Mouse (Mus musculus): ENCODE measurements at regions not wholly inside any gene's neighbourhood (a gene's known extent, or its start where the extent isn't known, plus 50 kb on each side); places are given as distances from the start of the nearest gene placed in this dataset.
A peak's percentile ranks its signal among the peaks of the same experiment; 100 is the strongest.
"Not testable (repeated sequence)": the region's sequence is repeated elsewhere in the genome, so short reads cannot be mapped to it uniquely, and the experiment has no call there.

GRCm38 (mm10) chr7:116681268-116681667, 177.1 kb downstream of the Nucb2 start:
- ATAC-seq = no peak

GRCm38 (mm10) chr7:116700409-116700808, 196.2 kb downstream of the Nucb2 start:
- ATAC-seq = no peak

- ATAC-seq = no peak
Measured at GRCm38 (mm10) chr7:116701466-116702342, 197.5 kb downstream of the Nucb2 start.

GRCm38 (mm10) chr7:116702596-116702995, 198.4 kb downstream of the Nucb2 start:
- no peak for ATAC-seq

- no peak for ATAC-seq
Measured at GRCm38 (mm10) chr7:116711541-116711940, 207.4 kb downstream of the Nucb2 start.

DNA sequence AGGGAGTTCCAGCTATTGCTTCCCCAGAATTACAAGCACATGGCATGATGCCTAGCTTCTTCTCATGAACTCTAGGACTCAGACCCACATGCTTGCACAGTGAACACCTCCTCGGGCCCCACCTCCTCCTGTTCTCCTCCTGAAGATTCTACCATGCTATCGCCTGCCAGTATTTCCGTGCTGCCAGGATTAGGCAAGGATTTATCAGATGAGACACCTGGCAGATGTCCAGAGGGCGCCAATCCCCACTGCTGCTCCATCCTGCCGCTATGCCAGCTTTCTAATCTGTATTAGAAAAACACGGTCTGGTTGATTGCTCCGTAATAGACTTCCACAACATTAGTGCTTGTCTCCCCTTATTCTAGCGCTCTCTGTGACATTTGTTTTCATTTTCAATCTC, 209.0 kb downstream of the Nucb2 start:
- no peak for ATAC-seq

GRCm38 (mm10) chr7:116715234-116716046, 211.3 kb downstream of the Nucb2 start:
- peak; percentile 80 for ATAC-seq

DNA sequence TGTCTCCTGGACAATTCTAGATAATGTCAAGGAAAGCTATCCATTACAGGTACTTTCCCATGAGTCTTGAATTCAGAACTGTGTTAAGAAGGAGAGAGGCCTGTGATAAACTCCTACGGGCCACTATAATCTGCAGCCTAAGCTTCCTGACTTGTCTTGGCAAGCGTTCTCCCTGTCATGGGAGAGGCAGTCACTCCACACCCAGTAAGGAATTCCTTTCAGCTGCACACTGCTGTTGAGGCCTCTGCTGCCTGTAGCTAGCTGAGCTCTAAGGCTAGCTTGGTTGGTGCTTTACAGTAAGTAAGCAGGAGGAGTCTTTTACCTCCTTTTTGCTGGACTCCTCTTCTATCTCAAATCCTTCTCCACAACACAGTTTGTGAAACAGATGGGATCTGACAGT, 224.2 kb downstream of the Nucb2 start:
- ATAC-seq = no peak

DNA sequence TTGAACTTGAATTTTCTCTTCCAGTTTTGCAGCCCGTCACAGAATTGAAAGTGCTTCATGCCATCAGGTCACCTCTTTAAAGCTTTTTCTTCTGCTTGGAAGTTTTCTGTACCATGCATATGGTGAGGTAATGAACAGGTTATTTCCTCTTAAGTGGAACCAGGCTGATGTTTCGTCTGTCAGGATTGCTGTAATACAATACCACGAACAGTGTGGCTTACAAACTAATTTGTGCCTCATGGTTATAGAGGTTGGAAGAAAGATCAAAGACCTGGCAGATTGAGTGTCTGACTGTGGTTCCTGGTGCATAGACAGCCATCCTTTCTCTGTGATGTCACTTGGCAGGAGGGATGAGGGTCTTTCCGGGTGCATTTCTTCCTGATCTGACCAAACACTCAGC, 225.6 kb downstream of the Nucb2 start:
- ATAC-seq = no peak

DNA sequence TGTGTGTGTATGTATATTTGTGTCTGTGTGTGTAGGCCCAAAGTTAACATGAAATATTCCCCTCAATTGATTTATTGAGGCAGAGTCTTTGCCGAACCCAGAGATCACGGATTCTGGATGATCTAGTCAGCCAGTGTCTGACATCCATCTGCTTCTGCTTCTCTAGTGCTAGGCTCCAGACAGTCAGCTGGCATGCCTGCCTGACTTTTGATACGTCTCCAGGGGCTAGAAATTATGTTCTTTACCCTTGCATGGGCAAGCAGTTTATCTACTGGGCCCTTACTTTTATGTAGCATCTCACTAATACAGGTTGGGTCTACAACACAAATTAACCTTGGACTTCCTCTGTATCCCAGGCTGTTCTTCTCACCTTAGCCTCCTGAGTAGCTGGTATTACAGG, 231.5 kb downstream of the Nucb2 start:
- ATAC-seq = no peak

DNA sequence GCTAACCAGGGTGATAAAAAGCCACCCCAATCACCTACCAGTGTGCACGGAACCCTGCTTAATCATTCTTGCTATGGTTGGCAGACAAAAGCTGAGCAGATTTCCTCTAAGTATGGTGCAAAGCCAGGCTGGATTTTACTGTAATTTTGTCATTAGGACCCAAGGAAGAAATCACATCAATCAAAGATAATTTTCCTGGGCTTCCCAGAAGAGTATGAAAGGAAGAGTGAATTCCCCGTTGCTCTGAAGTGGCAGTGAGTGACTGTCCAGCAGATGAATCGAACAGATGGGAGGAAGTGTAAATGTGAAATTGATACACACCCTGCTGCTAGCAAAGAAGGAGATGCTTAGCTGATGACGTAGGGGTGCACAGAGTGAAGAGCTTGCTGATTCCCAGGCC, 232.2 kb downstream of the Nucb2 start:
- ATAC-seq = no peak

DNA sequence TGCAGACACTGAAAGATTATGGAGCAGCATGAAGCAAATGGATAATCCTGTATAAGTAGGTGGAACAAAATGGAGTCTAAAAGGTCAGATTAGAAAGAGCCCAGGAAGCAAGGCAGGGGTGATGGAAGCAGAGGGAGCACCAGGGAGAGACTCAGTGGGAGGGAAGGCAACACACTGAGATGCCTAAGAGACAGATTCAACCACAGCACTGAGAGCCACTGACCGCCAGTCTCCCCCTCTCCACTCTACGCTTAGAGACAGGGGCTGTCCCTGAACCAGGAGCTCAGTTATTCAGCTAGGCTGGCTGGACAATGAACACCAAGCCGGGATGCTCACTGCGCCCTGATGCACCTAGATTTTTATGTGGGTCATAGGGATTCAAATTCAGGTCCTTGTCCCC, 233.8 kb downstream of the Nucb2 start:
- no peak for ATAC-seq

GRCm38 (mm10) chr7:116754556-116754955, 250.4 kb downstream of the Nucb2 start:
- ATAC-seq = no peak

DNA sequence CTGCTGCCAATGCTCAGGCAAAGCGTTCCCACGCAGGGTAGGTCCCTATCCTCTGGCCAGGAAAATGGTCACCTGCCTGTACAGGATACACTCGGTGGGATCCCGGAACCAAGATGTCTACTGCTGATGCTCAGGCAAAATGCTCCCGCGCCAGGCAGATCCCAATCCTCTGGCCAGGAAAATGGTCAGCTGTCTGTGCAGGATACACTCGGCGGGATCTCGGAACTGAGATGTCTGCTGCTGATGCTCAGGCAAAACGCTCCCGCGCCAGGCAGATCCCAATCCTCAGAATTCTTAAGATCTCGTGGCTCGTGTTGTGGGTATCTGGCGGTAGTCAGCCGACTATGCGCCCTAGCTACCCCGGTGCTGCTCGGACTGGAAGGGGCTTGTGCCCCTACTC, 288.0 kb downstream of the Nucb2 start:
- ATAC-seq = not testable (repeated sequence)

GRCm38 (mm10) chr7:116808475-116808874, 304.3 kb downstream of the Nucb2 start:
- no peak for ATAC-seq

DNA sequence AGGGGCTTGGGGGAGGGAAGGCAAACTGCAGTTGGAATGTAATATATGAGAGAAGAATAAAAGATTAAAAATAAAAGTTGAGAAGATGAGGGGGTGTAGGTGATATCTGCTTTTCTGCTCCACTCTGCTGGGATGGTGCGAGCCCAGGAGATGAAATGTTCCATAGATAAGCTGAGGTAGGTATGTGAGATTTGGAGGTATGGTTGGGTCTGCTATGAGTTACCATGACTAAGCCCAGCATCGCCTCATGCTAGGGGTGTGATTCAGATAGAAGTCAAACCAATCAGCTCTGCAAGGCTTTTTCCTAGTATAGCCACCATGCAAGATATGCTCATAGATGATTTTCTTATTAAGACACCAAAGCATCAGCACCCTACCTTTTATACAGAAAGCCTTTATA, 312.3 kb downstream of the Nucb2 start:
- ATAC-seq = no peak

- ATAC-seq = no peak
Measured at GRCm38 (mm10) chr7:116817991-116818390, 313.8 kb downstream of the Nucb2 start.

DNA sequence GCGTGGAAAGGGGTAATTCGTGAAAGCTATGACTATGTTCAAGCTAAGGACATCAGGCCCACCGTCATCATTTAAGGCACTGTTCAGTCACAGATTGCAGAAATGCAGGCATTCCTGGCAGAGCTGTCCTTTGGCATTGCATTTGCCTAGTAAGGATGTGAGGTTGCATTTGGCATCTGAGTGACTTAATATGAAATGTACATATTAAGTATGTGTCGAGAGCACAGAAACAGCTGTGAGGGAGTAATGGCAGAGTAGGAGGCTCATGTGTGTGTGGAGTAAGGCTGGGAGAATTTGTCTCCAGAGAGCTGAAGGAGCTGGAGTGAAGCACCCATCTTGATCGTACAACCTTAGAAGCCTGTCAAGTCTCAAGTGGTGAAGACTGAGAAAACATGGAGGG, 316.4 kb downstream of the Nucb2 start:
- ATAC-seq = no peak

DNA sequence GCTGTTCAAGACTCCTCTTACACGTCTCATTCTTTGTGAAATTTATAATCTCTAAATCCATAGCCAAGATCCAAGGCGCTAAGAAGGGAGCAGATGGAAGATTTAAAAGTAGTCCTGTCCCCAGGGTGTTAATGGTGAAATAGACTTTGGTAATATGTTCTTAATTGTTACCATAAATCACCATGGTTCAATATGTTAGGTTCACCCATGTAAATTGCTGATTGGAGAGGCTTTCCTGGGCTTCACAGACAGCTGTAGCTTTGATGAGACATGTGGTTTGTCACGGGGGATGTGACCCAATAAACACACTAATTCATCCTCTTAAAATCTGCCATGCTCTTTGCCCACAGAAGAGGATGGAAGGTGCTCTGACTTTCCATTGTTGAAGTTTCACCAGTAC, 338.7 kb downstream of the Nucb2 start:
- ATAC-seq = no peak

- no peak for ATAC-seq
Measured at GRCm38 (mm10) chr7:116847846-116848730, 343.9 kb downstream of the Nucb2 start.

DNA sequence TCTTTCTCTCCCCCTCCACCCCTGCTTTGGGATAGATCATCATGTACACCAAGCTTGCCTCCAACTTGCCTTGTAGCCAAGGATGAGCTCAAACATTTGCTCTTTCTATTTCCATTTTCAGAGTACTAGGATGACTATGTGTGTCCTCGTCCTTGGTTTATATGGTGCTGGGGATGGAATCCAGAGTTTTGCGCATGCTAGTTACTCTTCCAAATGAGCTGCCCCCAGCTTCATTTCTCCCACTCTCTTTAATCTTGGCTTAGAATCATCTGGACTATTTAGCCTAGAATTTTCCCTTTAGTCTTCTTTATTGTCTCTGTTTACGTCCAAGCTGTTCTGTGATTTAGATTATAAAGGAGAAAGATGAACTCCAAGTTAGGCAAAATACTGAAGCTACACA, 349.2 kb downstream of the Nucb2 start:
- ATAC-seq = no peak

DNA sequence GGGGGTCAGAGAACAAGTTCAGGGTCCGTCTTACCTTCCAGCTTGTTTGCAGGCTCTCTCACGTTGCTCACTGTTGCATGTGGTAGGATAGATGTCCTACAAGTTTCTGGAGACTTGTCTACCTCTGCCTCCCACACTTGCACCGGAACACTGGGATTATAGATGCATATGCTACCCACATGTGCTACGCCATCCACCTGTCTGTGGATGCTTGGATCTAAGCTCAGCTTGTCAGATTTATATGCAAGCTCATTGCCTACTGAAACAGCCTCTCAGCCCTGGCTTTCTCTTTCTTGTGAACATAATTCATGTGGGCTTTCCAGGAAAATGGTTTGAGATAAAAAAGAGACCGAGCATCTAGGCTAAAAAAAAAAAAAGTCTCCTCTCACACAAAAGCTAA, 353.0 kb downstream of the Nucb2 start:
- ATAC-seq = no peak

GRCm38 (mm10) chr7:116857744-116858143, 353.6 kb downstream of the Nucb2 start:
- ATAC-seq = no peak
